Mouse (Mus musculus) gastrocnemius, postnatal 36 days (tissue): Measurements from ENCODE around the gene Adal. TPM values are rescaled to one million over a fixed set of nuclear protein-coding genes. Genes with fewer than 3 reads are reported as not detected.
"Not testable (repeated sequence)": the region's sequence is repeated elsewhere in the genome, so short reads cannot be mapped to it uniquely, and the experiment has no call there.

ENCODE experiments used
- DNase-seq, 2 experiments: peaks; one replicate each; pipeline ENCODE4 v3.0.0; 2022
- intact Hi-C: fragments of 180-260 bp; cut with DNase I; formaldehyde crosslinking; loops from one replicate; pipeline ENCODE4 v1.15.1; 2025
- long read RNA-seq, 2 experiments: library from polyadenylated mRNA; stranded (forward); transcript quantifications; one replicate each; pipeline ENCODE4 v2.0.0; 2021
- total RNA-seq, 2 experiments: library from RNA; stranded (reverse); gene quantifications; 2 replicates each; pipeline ENCODE4 v1.2.3; 2021

Gene Adal
- total RNA-seq: 10 to 100 TPM; 14.7 to 15.0 TPM
- long read RNA-seq, experiment 1, partial matches to known transcripts: 0 of 10 reads
- long read RNA-seq, experiment 1, other reads (novel, unspliced or antisense): 9 of 10 reads
- long read RNA-seq, experiment 2, partial matches to known transcripts: 1 of 12 reads
- long read RNA-seq, experiment 2, other reads (novel, unspliced or antisense): 7 of 12 reads

DNA sequence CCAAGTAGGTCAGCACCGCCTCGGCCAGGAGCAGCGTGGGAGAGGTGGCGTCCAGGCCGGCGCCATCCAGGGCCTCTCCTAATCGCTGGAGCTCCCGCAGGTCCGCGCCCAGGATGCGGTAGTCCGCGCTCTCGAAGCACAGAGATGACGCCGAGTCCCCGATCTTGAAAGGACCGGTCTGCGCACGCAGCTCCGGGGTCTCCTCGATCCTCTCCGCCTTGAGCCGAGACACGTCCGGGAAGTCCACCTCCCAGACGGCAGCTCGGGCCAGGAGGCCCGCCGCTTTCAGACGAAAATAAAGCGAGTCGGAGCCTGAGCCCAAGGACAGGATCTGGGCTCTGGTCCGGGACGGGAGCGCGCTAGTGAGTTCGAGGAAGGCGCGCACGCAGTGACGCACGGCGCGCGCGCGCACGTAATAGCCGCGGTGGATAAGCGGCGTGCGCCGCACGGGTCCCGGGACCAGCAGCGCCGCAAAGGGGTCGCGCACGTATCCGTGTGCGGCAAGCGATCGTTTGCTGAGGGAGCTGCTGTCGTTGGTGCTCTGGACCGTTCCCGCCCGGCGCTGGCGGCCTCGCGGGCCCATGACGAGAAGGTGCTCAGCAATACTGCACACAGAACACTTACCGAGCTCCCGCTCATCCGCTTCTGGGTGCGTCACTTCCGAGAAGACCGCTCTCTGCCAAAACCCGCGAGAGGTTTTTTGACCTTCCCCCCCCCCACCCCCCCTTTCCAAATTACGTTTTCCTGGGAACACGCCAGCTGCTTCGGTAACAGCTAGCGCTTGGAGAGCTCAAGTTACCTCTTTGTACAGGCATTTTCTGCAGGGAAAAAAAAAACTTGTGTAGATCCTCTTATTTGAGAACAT lies at the start of gene Adal, which contains the start of gene Lcmt2:
Adal (plus strand) TSS at position 411 of the 865 bp plus-strand sequence.
Lcmt2 (minus strand) TSS at position 636 of the 865 bp plus-strand sequence.
- DNase-seq: peak; percentile 82 to 95
- intact Hi-C loops: no loop called here

DNA sequence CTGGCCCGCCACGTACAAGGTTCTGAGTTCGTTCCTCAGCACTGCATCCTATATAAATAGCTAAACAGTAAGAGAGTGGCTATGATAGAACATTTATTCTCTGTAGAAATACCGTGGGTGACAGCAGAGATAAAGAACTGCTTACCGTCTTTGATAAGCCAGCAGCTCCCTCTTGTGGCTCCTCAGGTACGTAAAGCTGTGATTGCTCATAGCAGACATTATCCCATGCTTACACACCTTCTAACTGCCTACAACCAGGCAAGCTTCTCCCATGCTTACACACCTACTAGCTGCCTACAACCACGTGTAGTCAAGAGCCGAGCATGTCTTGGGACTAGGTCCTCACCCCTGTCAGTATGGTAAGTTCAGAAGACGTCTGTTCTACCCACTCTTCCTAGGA lies 38.2 kb upstream of the Adal start:
- DNase-seq: peak; percentile 20 to 34

DNA sequence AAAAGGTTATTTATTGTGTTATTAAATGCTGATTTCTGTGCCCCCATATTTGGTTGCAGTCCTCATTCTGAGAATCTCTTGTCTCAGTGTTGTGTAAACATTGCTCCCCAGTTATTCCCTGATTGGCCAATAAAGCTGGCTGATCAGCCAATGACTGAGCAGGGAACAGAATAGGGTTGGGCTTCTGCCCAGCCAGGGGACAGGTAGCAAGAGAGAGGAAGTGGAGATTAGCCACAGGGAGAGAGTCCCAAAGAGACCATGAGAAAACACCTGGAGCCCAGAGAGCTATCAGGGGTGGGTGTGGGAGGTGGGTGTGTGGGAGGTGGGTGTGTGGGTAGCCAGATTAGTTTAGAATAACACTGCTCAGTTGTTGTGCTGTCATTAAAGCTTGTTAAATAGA lies 34.3 kb upstream of the Adal start:
- intact Hi-C loops: no loop called here
- DNase-seq: no peak

More for the DNA sequence above, 38.2 kb upstream of the Adal start:
- intact Hi-C loops: loop anchor here (5.0 kb wide), 3 partner anchors 60 to 220 kb away; partner anchors contain the start of gene Tmem62

DNA sequence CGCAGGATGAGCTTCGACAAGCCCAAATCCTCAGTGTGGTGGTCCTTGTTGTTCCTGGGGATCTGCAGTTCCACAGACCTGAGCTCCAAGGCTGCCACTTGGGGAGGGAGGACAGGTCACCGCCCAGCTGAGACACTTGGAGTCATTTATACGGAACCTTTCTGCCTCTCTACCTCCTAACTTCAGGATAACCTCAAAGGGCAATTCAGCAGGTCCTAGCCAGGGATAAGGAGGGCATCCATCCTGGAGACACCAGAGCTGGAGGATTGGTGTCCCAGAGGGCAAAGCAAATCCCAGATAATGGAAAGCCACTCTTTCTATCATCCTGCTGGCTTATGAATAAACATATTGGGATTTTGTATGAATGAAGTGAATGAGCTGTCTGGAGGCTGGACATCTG lies 30.5 kb upstream of the Adal start, which contains the start of gene Tgm7:
Tgm7 (minus strand) TSS at position 101 of the 400 bp plus-strand sequence.
- DNase-seq: no peak
- intact Hi-C loops: no loop called here

DNA sequence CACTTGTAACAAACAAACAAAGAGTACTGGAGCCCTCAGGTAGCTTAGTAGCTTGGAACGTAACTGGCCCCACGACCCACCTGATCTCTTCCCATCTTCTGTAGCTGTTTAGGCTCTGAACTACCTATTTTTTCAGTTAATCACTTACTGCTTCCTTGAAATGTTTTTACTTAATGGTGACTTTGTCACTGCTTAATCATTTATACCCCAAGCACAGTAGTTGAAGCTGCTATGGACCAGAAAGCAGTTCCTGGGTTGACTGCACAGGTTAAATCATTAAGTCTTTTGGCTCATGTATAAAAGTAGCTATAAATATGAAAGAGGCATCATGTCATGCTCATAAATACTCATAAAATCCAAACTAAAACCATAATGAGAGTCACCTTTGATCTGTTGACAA lies 24.8 kb upstream of the Adal start:
- intact Hi-C loops: no loop called here
- no peak for DNase-seq

DNA sequence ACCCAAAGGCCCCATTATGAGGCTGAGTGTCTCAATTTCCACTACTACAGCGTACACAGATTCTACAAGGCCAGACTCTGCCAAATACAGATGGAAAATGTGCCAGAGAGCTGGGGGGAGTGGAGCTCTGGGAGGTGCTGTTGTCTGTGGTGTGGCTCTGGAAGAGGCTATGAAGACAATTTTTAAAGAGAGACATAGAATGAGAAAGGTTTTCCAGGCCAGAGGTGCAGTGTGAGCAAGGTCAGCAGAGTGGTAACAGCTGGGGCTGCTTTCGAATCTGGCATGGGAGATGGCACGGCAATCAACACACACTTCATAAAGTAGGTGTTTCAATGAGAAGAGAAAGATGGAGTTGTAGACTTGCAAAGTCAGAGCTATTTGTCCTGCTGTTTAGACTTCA lies 21.0 kb upstream of the Adal start:
- no peak for DNase-seq
- intact Hi-C loops: no loop called here

DNA sequence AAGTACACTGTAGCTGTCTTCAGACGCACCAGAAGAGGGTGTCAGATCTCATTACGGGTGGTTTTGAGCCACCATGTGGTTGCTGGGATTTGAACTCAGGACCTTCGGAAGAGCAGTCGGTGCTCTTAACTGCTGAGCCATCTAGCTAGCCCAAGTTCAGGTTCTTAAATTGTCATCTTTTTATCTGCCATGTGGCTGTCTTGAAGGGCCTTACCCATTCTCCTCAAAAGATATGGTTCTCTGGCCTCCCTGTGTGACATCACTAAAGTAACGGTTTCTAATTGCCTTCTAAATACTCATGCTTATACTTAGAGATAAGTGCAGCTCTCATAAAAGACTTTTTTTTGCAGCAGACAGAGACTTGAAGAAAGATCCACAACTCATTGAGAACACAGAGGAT lies 13.9 kb upstream of the Adal start:
- DNase-seq, intact Hi-C loops: not testable (repeated sequence)

DNA sequence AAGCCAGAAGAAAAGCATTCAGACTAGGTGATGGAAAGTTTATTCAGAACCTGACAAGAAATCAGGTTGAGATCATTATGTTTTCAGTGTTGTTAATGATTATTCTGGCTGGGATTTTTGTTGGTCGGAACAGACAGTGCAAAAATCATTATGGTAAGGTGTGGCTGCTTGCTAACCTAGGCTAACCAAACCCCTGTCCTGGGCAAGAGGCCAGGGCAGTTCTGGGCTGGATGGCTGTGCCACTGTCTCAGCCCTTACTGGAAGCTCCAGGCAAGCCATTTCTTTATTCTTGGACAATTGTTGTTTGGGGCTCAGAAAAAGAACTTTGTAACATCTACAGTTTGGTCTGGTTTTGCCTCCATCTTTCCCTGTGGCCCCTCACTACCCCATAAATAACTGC lies 12.7 kb upstream of the Adal start:
- intact Hi-C loops: no loop called here
- DNase-seq: no peak

DNA sequence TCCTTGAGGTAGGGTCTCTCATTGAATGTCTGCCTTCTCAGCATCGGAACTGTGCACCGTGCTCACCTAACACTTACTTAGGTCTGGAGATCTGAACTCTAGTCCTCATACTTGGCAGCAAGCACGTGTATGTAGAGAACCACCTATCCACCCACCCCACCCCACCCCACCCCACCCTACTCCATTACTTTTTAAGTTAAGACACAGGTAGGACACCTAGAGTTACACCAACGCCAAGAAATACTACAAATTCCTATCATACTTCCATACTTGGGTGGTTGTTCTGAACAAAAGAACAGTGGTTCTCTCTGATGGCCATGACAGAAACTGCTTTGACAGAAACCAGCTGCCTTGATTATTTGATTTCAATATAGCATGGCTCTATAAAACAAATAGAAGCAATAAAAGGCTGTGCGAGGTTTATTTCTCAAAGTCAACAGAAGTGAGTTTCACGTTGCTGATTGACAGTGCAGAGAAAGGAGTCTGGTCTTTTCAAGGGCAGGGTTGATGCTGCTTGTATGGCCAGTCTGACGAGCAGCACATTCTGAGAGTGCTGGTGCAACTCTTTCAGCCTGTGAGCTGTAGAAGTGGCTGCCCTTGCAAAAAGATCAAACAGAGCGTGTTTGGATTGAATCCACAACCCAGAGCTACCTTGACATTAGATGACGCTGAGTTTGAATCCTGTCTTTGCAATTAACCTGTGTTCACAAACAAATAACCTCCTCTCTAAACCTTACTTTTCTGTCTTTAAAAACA lies 11.2 kb upstream of the Adal start:
- intact Hi-C loops: no loop called here
- DNase-seq: no peak

DNA sequence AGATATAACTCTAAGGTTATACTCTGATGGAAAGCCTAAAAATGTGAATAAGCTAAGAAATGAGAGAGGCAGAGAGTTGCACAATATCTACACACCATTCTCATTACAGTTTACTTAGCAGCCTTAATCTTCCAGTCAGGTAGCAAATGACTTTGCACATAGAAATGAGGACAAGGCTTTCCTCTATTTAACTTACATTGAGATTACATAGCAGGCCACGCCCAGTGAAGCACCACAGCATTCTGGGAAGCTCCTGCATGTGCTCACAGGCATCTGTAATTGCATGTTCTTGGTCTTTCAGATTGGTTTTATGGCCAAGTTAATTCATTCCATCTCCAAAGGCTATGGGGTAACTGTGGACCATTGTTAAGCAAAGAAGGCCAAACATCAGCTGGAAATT lies 7.4 kb upstream of the Adal start:
- DNase-seq: no peak
- intact Hi-C loops: no loop called here

DNA sequence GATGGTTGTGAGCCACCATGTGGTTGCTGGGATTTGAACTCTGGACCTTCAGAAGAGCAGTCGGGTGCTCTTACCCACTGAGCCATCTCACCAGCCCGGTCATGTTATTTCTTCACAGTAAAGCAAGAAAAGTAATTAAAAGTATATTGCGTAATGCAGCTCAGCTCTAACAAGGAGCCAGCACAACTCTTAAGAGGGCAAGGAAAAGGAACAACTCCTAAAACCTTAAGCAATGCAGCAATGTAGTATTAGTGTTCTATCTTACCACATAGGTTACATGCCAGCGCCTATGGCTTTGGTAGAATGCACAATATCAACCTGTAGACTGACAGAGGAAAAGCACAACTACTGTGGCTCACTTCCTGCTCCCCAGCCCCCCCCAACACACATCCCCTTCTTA lies 2.9 kb upstream of the Adal start:
- intact Hi-C loops: no loop called here
- no peak for DNase-seq

DNA sequence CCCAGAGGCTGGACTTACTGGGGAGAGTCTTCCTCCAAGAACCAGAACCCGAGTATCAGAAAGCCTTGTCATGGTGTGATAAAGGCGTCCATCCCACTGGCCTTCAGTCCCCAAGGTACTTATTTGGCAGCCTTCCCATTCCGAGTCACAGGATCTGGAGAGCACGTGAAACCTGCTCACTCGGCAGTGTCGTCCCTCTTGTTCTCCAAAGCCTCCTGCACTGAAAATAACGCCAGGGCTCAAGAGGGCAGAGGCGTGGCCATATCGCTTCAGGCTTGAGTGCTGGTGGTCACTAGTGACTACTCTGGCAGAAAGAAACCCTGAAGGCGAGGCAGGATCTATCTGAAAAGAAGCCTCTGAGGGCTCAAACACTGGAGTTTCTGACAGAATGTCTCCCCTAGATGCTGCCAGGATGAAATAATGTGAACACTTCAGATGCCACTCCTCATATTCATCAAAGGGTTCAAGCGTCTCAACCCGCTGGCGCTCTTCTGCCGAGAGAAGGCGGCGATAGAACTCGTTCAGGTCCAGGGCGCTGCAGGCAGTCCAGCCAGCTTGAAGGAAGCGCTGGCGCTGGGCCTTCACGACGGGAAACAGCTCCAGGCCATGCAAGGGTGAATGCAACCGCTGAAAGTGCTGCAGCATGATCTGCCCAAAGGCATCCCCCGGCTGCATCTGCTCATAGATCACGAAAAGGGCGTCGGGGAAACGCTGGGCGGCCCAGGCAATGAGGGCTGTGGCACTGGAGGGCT lies 786 bp upstream of the Adal start:
- intact Hi-C loops: no loop called here
- DNase-seq: peak in 1 of 2 experiments; percentile 14

DNA sequence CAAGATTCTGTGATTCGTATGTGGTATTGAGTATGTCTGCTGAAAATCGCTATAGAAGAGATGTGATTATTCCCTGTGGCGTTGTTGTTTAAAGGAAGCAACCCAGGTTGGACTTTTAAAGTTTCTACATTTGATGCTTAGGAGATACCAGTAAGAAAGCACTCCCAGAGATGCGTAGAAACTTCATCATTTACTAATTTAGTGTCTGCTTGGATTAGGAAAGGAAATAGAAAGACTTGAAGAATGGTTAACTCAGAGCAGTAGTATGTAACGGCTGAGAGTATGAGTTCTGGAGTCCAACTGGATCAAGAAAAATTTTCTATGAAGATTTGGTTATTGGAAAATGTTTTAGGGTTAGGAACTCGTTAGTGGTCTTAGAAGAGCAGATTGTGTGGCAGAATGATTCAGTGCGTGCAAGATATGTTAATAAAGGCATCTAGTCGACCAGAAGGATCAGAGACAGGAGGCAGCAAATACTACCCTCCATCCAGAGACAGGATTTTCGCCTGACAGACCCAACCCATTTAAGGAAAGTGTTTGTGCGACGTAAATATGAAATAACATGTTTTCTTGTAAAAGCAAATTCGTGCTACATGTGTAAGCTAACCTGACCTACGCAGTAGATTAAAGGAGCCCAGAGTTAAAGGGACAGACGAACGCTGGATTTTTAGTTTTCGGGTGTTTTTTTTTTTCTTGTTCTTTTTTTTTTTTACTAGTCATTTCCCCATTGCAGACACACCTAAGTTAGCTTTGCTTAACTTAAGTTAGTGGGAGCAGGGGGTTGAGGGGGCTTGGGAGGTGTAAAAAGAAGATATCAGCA lies 1.2 kb downstream of the Adal start:
- intact Hi-C loops: no loop called here
- no peak for DNase-seq

DNA sequence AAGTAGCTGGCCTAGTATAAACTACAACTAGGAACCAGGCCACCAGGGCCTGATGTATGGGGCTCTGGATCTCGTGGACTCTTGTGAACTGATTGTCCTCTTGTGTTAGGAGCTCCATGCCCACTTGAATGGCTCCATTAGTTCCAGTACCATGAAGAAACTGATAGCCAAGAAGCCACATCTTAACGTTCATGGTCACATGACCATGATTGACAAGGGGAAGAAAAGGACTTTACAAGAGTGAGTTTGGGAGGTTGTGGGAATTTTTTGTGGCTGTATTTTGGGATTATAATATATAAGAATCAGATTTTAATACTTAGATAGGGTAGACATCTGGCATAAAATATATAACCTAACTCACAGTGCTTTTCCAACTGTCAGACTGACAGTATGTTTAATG lies 2.2 kb downstream of the Adal start:
- intact Hi-C loops: no loop called here
- no peak for DNase-seq

DNA sequence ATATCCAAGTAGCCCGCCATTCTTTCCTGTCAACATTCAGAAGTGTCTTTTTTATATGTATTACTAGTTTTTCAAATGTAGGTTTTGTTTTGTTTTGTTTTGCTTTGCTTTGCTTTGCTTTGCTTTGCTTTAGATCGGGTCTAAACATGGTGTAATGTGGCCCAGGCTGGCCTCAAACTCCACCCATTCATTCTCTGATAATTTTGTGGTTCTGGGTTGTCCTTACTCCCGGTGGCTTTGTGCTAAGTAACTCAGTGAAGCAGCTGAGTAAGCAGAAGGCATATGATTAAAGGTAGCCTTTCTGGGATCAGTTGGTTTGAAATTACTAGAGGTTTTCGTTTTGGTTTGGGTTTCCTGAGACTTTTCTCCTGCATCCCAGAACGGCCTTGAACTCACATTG lies 9.5 kb downstream of the Adal start:
- intact Hi-C loops: no loop called here
- DNase-seq: no peak

DNA sequence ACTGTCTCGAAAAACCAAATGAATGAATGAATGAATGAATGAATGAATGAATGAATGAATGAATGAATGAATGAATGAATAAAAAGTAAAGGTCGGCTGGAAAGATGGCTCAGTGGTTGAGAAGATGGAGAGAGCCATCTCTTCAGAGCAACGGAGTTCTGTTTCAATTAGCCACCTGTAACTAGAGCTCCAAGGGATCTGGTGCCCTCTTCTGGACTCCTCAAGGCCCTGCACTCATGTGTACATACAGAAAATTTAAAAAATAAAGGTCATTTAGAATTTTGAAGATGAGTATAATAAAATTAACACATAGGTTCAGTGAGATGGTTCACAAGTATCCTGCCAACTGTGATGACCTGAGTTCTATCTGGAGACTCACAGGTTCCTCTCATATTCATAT lies 12.9 kb downstream of the Adal start:
- DNase-seq: no peak
- intact Hi-C loops: no loop called here

DNA sequence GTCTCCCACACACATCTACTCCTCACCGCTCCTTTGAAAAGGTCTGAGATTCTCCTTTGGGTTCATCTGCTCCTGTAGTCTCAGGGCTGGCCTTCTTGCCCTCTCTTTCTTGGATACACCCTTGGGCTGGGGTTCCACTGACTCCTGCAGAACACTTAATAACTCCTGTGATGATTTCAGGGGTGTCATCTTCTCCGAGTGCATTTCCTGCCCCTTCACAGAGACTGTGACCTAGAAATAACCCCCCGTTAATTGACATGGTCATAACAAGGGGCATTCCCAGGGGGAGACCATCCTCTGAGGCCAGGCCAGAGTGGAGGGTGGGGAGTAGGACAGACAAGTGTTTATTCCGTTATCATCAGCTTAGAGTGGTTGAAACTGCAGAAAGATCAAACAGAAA lies 28.9 kb downstream of the Adal start:
- no peak for DNase-seq
- intact Hi-C loops: no loop called here

DNA sequence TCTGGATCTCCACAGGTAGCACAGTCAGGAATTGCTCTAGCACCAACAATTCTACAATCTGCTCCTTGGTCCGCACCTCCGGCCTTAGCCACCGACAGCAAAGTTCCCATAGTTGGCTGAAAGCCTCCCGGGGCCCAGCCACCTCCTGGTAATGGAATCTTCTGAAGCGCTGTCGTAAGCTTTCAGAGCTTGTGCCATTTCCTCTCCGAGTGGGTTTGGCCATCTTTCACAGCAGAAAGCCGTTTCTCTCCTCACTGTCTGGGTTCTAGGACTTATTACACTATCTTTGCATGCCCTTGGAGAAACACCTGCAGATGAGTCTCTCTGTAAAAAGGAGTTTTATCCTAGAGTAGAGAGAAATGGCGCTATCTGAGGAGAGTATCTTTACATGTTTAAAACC lies 29.7 kb downstream of the Adal start:
- intact Hi-C loops: no loop called here
- DNase-seq: no peak

DNA sequence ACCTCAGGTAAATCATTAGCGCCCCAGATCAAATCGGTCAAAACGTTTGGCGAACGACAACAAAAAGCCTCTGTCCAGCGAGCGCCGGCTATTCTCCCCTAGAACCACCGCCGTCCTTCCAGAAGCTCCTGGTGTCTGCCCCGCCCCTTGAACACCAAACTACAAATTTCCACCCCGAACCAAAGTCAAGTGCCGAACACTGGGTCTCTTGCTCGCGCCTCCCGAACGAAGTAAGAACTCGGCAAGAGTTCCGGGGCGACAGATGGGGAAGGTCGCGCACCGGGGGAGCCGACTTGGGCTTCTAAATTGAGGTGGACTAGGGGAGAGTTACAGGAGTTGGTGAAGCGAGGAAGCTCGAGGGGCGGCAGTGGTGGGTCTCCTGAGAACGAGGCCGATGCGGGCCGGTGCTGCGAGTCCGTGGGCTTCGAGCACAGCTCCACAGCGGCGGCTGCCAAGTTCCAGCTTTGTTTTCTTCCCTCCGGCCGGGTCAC lies 30.3 kb downstream of the Adal start, which contains the start of gene Tubgcp4:
Tubgcp4 (plus strand) TSS at position 174 of the 491 bp plus-strand sequence.
- intact Hi-C loops: no loop called here
- DNase-seq: peak in 1 of 2 experiments; percentile 7
